Mouse (Mus musculus): Measurements from ENCODE around the gene Tmtc2. TPM values are rescaled to one million over a fixed set of nuclear protein-coding genes. Genes with fewer than 3 reads are reported as not detected.

Gene Tmtc2
- polyA plus RNA-seq, 1 experiment: 0.55 TPM

GRCm38 (mm10) chr10:105513777-105514322, 60.4 kb downstream of the Tmtc2 start:
- 86% methylated on average over 7 of the region's 7 CpGs for WGBS

GRCm38 (mm10) chr10:105509896-105510272, 64.4 kb downstream of the Tmtc2 start:
- Histone ChIP-seq H3K27me3 (ENCODE audit: control insufficient read depth, insufficient read depth, low read length) (no peaks in the 10 kb centered on the region), H3K36me3 (ENCODE audit: control insufficient read depth, insufficient read depth, low read length) (no peaks in the 10 kb centered on the region), H3K4me1 (ENCODE audit: control insufficient read depth, insufficient read depth, insufficient read length) (no peaks in the 10 kb centered on the region), H3K4me3 (ENCODE audit: extremely low read depth, insufficient read depth, insufficient read length) (no peak overlapping the region), H3K27ac (ENCODE audit: insufficient read depth, low read length) (no peak overlapping the region)
- no peak for DNase-seq (ENCODE audit: low read depth in 1 of 2, low spot score in 2 of 2)
- 76% methylated on average over 5 of the region's 5 CpGs for WGBS
- no peak for TF ChIP-seq POLR2A (IDR thresholded peaks at IDR 0.05; ENCODE audit: low read depth, low read length)
- TF ChIP-seq CTCF (IDR thresholded peaks at IDR 0.05; ENCODE audit: extremely low read depth, insufficient read depth, insufficient read length, insufficient replicate concordance): no peak

More at GRCm38 (mm10) chr10:105513777-105514322, 60.4 kb downstream of the Tmtc2 start:
- Histone ChIP-seq H3K27ac (ENCODE audit: insufficient read depth, low read length) (no peak overlapping the region), H3K4me1 (ENCODE audit: control insufficient read depth, insufficient read depth, insufficient read length) (no peaks in the 10 kb centered on the region), H3K36me3 (ENCODE audit: control insufficient read depth, insufficient read depth, low read length) (no peaks in the 10 kb centered on the region), H3K27me3 (ENCODE audit: control insufficient read depth, insufficient read depth, low read length) (no peaks in the 10 kb centered on the region), H3K4me3 (ENCODE audit: extremely low read depth, insufficient read depth, insufficient read length) (no peak overlapping the region)
- DNase-seq (ENCODE audit: low read depth in 1 of 2, low spot score in 2 of 2): no peak
- no peak for TF ChIP-seq CTCF (IDR thresholded peaks at IDR 0.05; ENCODE audit: extremely low read depth, insufficient read depth, insufficient read length, insufficient replicate concordance)
- no peak for TF ChIP-seq POLR2A (IDR thresholded peaks at IDR 0.05; ENCODE audit: low read depth, low read length)

GRCm38 (mm10) chr10:105509146-105509895, 64.9 kb downstream of the Tmtc2 start:
- DNase-seq (ENCODE audit: low read depth in 1 of 2, low spot score in 2 of 2): no peak
- Histone ChIP-seq H3K27ac (ENCODE audit: insufficient read depth, low read length) (no peak overlapping the region), H3K4me3 (ENCODE audit: extremely low read depth, insufficient read depth, insufficient read length) (no peak overlapping the region), H3K4me1 (ENCODE audit: control insufficient read depth, insufficient read depth, insufficient read length) (no peaks in the 10 kb centered on the region), H3K27me3 (ENCODE audit: control insufficient read depth, insufficient read depth, low read length) (no peaks in the 10 kb centered on the region), H3K36me3 (ENCODE audit: control insufficient read depth, insufficient read depth, low read length) (no peaks in the 10 kb centered on the region)
- WGBS: 76% methylated on average over 12 of the region's 12 CpGs
- TF ChIP-seq POLR2A (IDR thresholded peaks at IDR 0.05; ENCODE audit: low read depth, low read length) (no peak), CTCF (IDR thresholded peaks at IDR 0.05; ENCODE audit: extremely low read depth, insufficient read depth, insufficient read length, insufficient replicate concordance) (no peak)

GRCm38 (mm10) chr10:105507982-105508786, 66.1 kb downstream of the Tmtc2 start:
- DNase-seq (ENCODE audit: low read depth in 1 of 2, low spot score in 2 of 2): no peak
- Histone ChIP-seq H3K27ac (ENCODE audit: insufficient read depth, low read length) (no peak overlapping the region), H3K27me3 (ENCODE audit: control insufficient read depth, insufficient read depth, low read length) (no peaks in the 10 kb centered on the region), H3K4me1 (ENCODE audit: control insufficient read depth, insufficient read depth, insufficient read length) (no peaks in the 10 kb centered on the region), H3K36me3 (ENCODE audit: control insufficient read depth, insufficient read depth, low read length) (no peaks in the 10 kb centered on the region), H3K4me3 (ENCODE audit: extremely low read depth, insufficient read depth, insufficient read length) (no peak overlapping the region)
- TF ChIP-seq CTCF (IDR thresholded peaks at IDR 0.05; ENCODE audit: extremely low read depth, insufficient read depth, insufficient read length, insufficient replicate concordance) (no peak), POLR2A (IDR thresholded peaks at IDR 0.05; ENCODE audit: low read depth, low read length) (no peak)
- 12% methylated on average over 3 of the region's 3 CpGs for WGBS

GRCm38 (mm10) chr10:105506046-105506445, 68.2 kb downstream of the Tmtc2 start:
- H3K27ac ChIP-seq (ENCODE audit: insufficient read depth, low read length): no peak overlapping the region
- no peaks in the 10 kb centered on the region for H3K36me3 ChIP-seq (ENCODE audit: control insufficient read depth, insufficient read depth, low read length)
- WGBS: 91% methylated on average over 4 of the region's 4 CpGs
- no peak for DNase-seq (ENCODE audit: low read depth in 1 of 2, low spot score in 2 of 2)
- no peak overlapping the region for H3K4me3 ChIP-seq (ENCODE audit: extremely low read depth, insufficient read depth, insufficient read length)
- TF ChIP-seq POLR2A (IDR thresholded peaks at IDR 0.05; ENCODE audit: low read depth, low read length): no peak
- no peak for TF ChIP-seq CTCF (IDR thresholded peaks at IDR 0.05; ENCODE audit: extremely low read depth, insufficient read depth, insufficient read length, insufficient replicate concordance)
- no peaks in the 10 kb centered on the region for H3K27me3 ChIP-seq (ENCODE audit: control insufficient read depth, insufficient read depth, low read length)
- no peaks in the 10 kb centered on the region for H3K4me1 ChIP-seq (ENCODE audit: control insufficient read depth, insufficient read depth, insufficient read length)

GRCm38 (mm10) chr10:105504472-105504871, 69.8 kb downstream of the Tmtc2 start:
- no peak overlapping the region for H3K27ac ChIP-seq (ENCODE audit: insufficient read depth, low read length)
- no peak overlapping the region for H3K4me3 ChIP-seq (ENCODE audit: extremely low read depth, insufficient read depth, insufficient read length)
- 83% methylated on average over 2 of the region's 2 CpGs for WGBS
- H3K4me1 ChIP-seq (ENCODE audit: control insufficient read depth, insufficient read depth, insufficient read length): no peaks in the 10 kb centered on the region
- TF ChIP-seq POLR2A (IDR thresholded peaks at IDR 0.05; ENCODE audit: low read depth, low read length) (no peak), CTCF (IDR thresholded peaks at IDR 0.05; ENCODE audit: extremely low read depth, insufficient read depth, insufficient read length, insufficient replicate concordance) (no peak)
- no peaks in the 10 kb centered on the region for H3K36me3 ChIP-seq (ENCODE audit: control insufficient read depth, insufficient read depth, low read length)
- DNase-seq (ENCODE audit: low read depth in 1 of 2, low spot score in 2 of 2): no peak
- H3K27me3 ChIP-seq (ENCODE audit: control insufficient read depth, insufficient read depth, low read length): no peaks in the 10 kb centered on the region

Measured in spleen, adult 2 months (tissue).